Mouse (Mus musculus) limb, embryonic 10.5 days (tissue): ENCODE data around the gene Map1b. TPM values are rescaled to one million over a fixed set of nuclear protein-coding genes. Genes with fewer than 3 reads are reported as not detected.

Source experiments
- DNase-seq: peaks from one replicate; pipeline ENCODE4 v3.0.0-alpha.2; 2017; ENCODE audit warnings: low spot score
- H3K27ac ChIP-seq: fragments of 300-500 bp; sonication (generic); 2 replicates; pipeline ENCODE4 v1.5.1; 2016; ENCODE audit warnings: mild to moderate bottlenecking
- H3K27me3 ChIP-seq: fragments of 300-500 bp; sonication (generic); 2 replicates; pipeline ENCODE4 v1.6.1; 2016; ENCODE audit warnings: low read depth, mild to moderate bottlenecking; ENCODE audit not compliant: poor library complexity, severe bottlenecking
- H3K36me3 ChIP-seq: fragments of 300-500 bp; sonication (generic); 2 replicates; pipeline ENCODE4 v1.6.1; 2016; ENCODE audit warnings: mild to moderate bottlenecking, moderate library complexity
- H3K4me1 ChIP-seq: fragments of 300-500 bp; sonication (generic); 2 replicates; pipeline ENCODE4 v1.6.1; 2016
- H3K4me3 ChIP-seq: fragments of 300-500 bp; sonication (generic); 2 replicates; pipeline ENCODE4 v1.5.1; 2016; ENCODE audit warnings: mild to moderate bottlenecking, moderate library complexity
- H3K9me3 ChIP-seq: fragments of 300-500 bp; sonication (generic); replicated peaks from 2 replicates; pipeline ENCODE4 v1.6.1; 2016; ENCODE audit warnings: mild to moderate bottlenecking
- WGBS: fragments of 180-500 bp; shearing (Covaris S2); methylation state at CpG from one replicate; pipeline ENCODE4 v1.1.7; 2016; 5-methylcytosine and 5-hydroxymethylcytosine counted together
- polyA plus RNA-seq: library from polyadenylated mRNA; unstranded; fragments of >200 nt; fragmentation: Nextera tagmentation; extraction: Ambion mirVana; gene quantifications from 2 replicates; pipeline ENCODE4 v1.2.1, GENCODE M21; 2016

Map1b gene
- polyA plus RNA-seq, 1 experiment from 2014 or later = 60.1 TPM

- H3K4me3 ChIP-seq = no peak overlapping the region
- H3K27ac ChIP-seq = no peak overlapping the region
- H3K4me1 ChIP-seq = peaks cover 18% of the 10 kb centered on the region
- H3K36me3 ChIP-seq = no peaks in the 10 kb centered on the region
- WGBS = 89% methylated on average over 4 of the region's 4 CpGs
- H3K9me3 ChIP-seq = no peaks in the 10 kb centered on the region
- H3K27me3 ChIP-seq = no peaks in the 10 kb centered on the region
- DNase-seq = no peak
Measured at GRCm38 (mm10) chr13:99550060-99550459, 33.7 kb upstream of the Map1b start.

GRCm38 (mm10) chr13:99549584-99549983 lies 33.2 kb upstream of the Map1b start:
- Histone ChIP-seq H3K27ac (no peak overlapping the region; the same call in 1 of the 2 replicates), H3K4me1 (peaks cover 18% of the 10 kb centered on the region), H3K4me3 (no peak overlapping the region), H3K9me3 (no peaks in the 10 kb centered on the region), H3K36me3 (no peaks in the 10 kb centered on the region), H3K27me3 (no peaks in the 10 kb centered on the region)
- WGBS = 60% methylated on average over 9 of the region's 9 CpGs
- no peak for DNase-seq

- H3K27me3 ChIP-seq = no peaks in the 10 kb centered on the region
- DNase-seq = no peak
- 82% methylated on average over 5 of the region's 5 CpGs for WGBS
- H3K9me3 ChIP-seq = no peaks in the 10 kb centered on the region
- no peaks in the 10 kb centered on the region for H3K36me3 ChIP-seq
- no peak overlapping the region for H3K4me3 ChIP-seq
- no peak overlapping the region for H3K27ac ChIP-seq
- peaks cover 23% of the 10 kb centered on the region for H3K4me1 ChIP-seq
Measured at GRCm38 (mm10) chr13:99546832-99547231, 30.5 kb upstream of the Map1b start.

DNA sequence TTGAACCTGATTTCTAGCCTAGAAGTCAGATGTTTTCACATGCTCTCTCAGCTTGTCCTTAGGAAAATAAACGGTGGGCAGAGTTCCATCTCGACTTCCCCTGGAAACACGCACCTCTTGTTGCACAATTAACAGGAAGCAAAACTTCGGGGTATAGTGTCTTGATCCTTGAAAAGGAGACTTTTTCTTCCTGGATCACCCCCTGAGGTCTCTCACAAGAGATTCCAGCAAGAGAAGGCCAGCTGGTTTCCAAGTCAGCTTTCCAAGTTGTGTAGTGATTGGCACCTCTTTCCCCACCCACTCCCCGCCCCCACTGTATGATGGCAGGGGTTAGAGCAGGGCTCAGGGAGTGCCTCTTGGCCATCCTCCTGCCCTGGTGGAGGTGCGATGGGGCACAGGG lies 28.9 kb upstream of the Map1b start:
- Histone ChIP-seq H3K27ac (no peak overlapping the region), H3K36me3 (no peaks in the 10 kb centered on the region), H3K27me3 (no peaks in the 10 kb centered on the region), H3K4me3 (no peak overlapping the region), H3K9me3 (no peaks in the 10 kb centered on the region), H3K4me1 (peaks cover 22% of the 10 kb centered on the region)
- WGBS = 73% methylated on average over 6 of the region's 6 CpGs
- DNase-seq = no peak

- H3K4me1 ChIP-seq = peaks cover 23% of the 10 kb centered on the region
- no peaks in the 10 kb centered on the region for H3K9me3 ChIP-seq
- no peak overlapping the region for H3K27ac ChIP-seq
- no peaks in the 10 kb centered on the region for H3K27me3 ChIP-seq
- WGBS = 57% methylated on average over 21 of the region's 21 CpGs
- H3K4me3 ChIP-seq = 0 out of 2 replicates have a peak overlapping the region, but pooled peaks have one; percentile 8
- no peaks in the 10 kb centered on the region for H3K36me3 ChIP-seq
- no peak for DNase-seq
Measured at GRCm38 (mm10) chr13:99541429-99542267, 25.3 kb upstream of the Map1b start.

DNA sequence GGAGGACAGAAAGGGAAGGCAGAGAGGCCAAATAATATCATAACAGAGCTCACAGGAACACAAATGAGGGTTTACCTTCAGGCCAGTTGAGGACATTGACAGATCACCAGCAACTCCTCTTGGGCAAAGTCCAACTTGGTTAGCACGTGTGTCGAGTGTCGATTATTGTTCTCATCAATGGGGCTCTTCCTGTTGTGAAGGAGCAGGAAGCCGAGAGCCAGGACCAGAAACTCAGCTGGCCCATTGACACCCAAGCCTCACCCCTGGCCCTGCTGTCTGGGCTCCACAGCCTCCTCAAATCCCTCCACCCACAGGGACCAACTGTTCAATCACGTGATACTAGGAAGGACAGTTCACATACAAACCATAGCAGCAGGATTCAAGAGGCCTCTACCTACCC lies 22.9 kb upstream of the Map1b start:
- 90% methylated on average over 5 of the region's 5 CpGs for WGBS

GRCm38 (mm10) chr13:99538851-99539250 lies 22.5 kb upstream of the Map1b start:
- Histone ChIP-seq H3K27me3 (no peaks in the 10 kb centered on the region), H3K27ac (no peak overlapping the region), H3K9me3 (no peaks in the 10 kb centered on the region), H3K36me3 (no peaks in the 10 kb centered on the region), H3K4me3 (no peak overlapping the region), H3K4me1 (peaks cover 23% of the 10 kb centered on the region)
- no peak for DNase-seq
- WGBS = 93% methylated on average over 11 of the region's 11 CpGs

More for the DNA sequence above, 22.9 kb upstream of the Map1b start:
- H3K9me3 ChIP-seq = no peaks in the 10 kb centered on the region
- no peaks in the 10 kb centered on the region for H3K27me3 ChIP-seq
- no peak overlapping the region for H3K4me3 ChIP-seq
- H3K4me1 ChIP-seq = peaks cover 23% of the 10 kb centered on the region
- H3K27ac ChIP-seq = no peak overlapping the region
- DNase-seq = no peak
- H3K36me3 ChIP-seq = no peaks in the 10 kb centered on the region

- no peaks in the 10 kb centered on the region for H3K9me3 ChIP-seq
- no peak overlapping the region for H3K4me3 ChIP-seq
- H3K36me3 ChIP-seq = no peaks in the 10 kb centered on the region
- H3K4me1 ChIP-seq = peaks cover 23% of the 10 kb centered on the region
- peak overlapping the region; percentile 76 for H3K27ac ChIP-seq
- no peak for DNase-seq
- WGBS = 24% methylated on average over 8 of the region's 8 CpGs
- H3K27me3 ChIP-seq = no peaks in the 10 kb centered on the region
Measured at GRCm38 (mm10) chr13:99537908-99538513, 21.7 kb upstream of the Map1b start.

DNA sequence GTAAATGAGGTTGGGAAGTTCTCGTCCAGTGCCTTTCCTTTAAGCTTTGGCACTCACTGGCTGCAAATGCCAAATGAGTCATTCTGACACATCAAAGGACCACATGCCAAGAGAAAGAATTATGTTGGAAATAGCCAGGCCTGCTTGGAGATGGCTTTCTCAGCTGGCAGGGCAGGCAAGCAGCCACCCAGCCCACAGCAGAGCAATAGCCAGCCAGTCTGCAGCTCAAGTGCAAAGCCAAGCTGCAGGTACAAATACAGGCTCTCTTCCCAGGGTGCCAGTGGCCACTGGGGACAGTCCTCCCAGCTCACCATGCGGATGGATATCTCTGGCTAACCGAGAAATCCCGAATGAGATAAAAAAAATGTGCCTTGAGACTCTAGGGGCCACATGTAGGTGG lies 12.1 kb upstream of the Map1b start:
- H3K36me3 ChIP-seq = no peaks in the 10 kb centered on the region
- no peak overlapping the region for H3K27ac ChIP-seq
- no peak overlapping the region for H3K4me3 ChIP-seq
- H3K27me3 ChIP-seq = no peaks in the 10 kb centered on the region
- 57% methylated on average over 4 of the region's 4 CpGs for WGBS
- no peaks in the 10 kb centered on the region for H3K9me3 ChIP-seq
- no peaks in the 10 kb centered on the region; the same call in 1 of the 2 replicates for H3K4me1 ChIP-seq
- no peak for DNase-seq

DNA sequence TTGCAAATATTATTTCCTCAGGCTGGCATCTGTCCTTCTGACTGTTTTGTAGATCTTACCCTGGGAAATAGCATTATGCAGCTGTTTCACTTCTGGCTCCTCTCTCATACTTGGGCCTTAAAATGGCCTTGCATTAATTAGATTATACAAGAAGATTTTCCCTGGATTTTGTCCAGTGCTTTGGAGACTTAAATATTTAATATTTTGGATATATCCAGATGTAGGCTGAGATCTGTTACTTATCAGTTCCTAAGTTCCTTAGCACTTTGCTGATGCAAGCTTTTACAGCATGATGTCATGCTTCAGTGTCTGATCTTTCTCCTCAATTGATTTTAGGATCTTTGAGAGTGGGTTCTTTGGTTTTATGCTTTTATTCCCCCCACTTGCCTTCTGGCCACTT lies 11.6 kb upstream of the Map1b start:
- Histone ChIP-seq H3K9me3 (no peaks in the 10 kb centered on the region), H3K4me1 (no peaks in the 10 kb centered on the region; the same call in 1 of the 2 replicates), H3K4me3 (no peak overlapping the region), H3K36me3 (no peaks in the 10 kb centered on the region), H3K27ac (no peak overlapping the region), H3K27me3 (no peaks in the 10 kb centered on the region)
- DNase-seq = no peak

GRCm38 (mm10) chr13:99525491-99525890 lies 9.2 kb upstream of the Map1b start:
- Histone ChIP-seq H3K4me1 (no peaks in the 10 kb centered on the region; the same call in 1 of the 2 replicates), H3K36me3 (no peaks in the 10 kb centered on the region), H3K27me3 (no peaks in the 10 kb centered on the region), H3K27ac (no peak overlapping the region), H3K9me3 (no peaks in the 10 kb centered on the region), H3K4me3 (no peak overlapping the region)
- no peak for DNase-seq
- 86% methylated on average over 8 of the region's 8 CpGs for WGBS

GRCm38 (mm10) chr13:99517836-99518235 lies 1.5 kb upstream of the Map1b start:
- 0 out of 2 replicates have a peak, but pooled peaks cover 4% of the 10 kb centered on the region for H3K27me3 ChIP-seq
- H3K9me3 ChIP-seq = no peaks in the 10 kb centered on the region
- 97% methylated on average over 5 of the region's 5 CpGs for WGBS
- no peak overlapping the region for H3K4me3 ChIP-seq
- no peak overlapping the region for H3K27ac ChIP-seq
- peaks cover 36% of the 10 kb centered on the region for H3K4me1 ChIP-seq
- no peak for DNase-seq
- H3K36me3 ChIP-seq = no peaks in the 10 kb centered on the region

- Histone ChIP-seq H3K27ac (peak overlapping the region; percentile 82), H3K9me3 (no peaks in the 10 kb centered on the region), H3K4me1 (peaks cover 39% of the 10 kb centered on the region), H3K4me3 (peak overlapping the region; percentile 71), H3K36me3 (no peaks in the 10 kb centered on the region), H3K27me3 (0 out of 2 replicates have a peak, but pooled peaks cover 4% of the 10 kb centered on the region)
- DNase-seq = peak; percentile 55
- under 1% methylated on average over 44 of the region's 44 CpGs for whole genome bisulfite sequencing
Measured at GRCm38 (mm10) chr13:99515736-99516447, 448 bp downstream of the Map1b start.
